Mouse (Mus musculus) cerebellum, adult 2 months (tissue): ENCODE measurements at regions not wholly inside any gene's neighbourhood (a gene's known extent, or its start where the extent isn't known, plus 50 kb on each side); places are given as distances from the start of the nearest gene placed in this dataset.

Experiments used
- CTCF ChIP-seq: fragments of 200-500 bp; IDR thresholded peaks from 2 replicates; pipeline ENCODE4 v1.5.1; 2011; ENCODE audit warnings: low read depth, mild to moderate bottlenecking, control low read depth, low read length, moderate library complexity, borderline replicate concordance; ENCODE audit not compliant: insufficient read depth
- POLR2A ChIP-seq: fragments of 200-500 bp; IDR thresholded peaks from 2 replicates; pipeline ENCODE4 v1.6.1; 2011; ENCODE audit warnings: low read length, control low read depth, borderline replicate concordance; ENCODE audit not compliant: insufficient read depth

GRCm38 (mm10) chr6:37645551-37645950, 115.6 kb downstream of the Akr1d1 start:
- TF ChIP-seq CTCF (no peak), POLR2A (no peak)
